Mouse (Mus musculus) adrenal gland, postnatal 36 days (tissue): ENCODE data around the gene Pld2. TPM values are rescaled to one million over a fixed set of nuclear protein-coding genes. Genes with fewer than 3 reads are reported as not detected.
A peak's percentile ranks its signal among the peaks of the same experiment; 100 is the strongest.
"Not testable (repeated sequence)": the region's sequence is repeated elsewhere in the genome, so short reads cannot be mapped to it uniquely, and the experiment has no call there.

Source experiments
- DNase-seq, 2 experiments: peaks; one replicate each; pipeline ENCODE4 v3.0.0; 2021; ENCODE audit warnings: mixed read lengths in 1 of 2
- total RNA-seq, 2 experiments: library from RNA; stranded (reverse); gene quantifications; 2 replicates each; pipeline ENCODE4 v1.2.3; 2021

Gene Pld2
- total RNA-seq, 2 experiments from 2014 or later: 8.1 to 8.6 TPM

DNA sequence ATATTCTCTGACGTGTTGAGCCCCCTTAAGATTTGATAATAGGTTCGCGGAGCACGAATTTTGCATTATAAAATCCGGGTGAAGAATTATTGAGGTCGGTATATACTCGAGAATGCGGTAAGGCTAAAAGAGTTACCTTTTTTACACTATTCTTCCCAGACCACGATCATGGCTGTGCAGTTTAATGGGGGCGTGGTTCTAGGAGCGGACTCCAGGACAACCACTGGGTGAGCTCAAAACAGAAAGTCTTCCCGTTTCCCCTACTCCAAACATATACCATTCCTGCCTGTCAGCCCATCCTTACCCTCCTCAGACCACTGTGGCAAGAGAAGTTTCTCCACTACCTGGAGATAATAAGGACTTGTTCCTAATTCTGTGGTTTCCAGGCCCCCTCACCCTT lies 14.1 kb upstream of the Pld2 start:
- DNase-seq: no peak

DNA sequence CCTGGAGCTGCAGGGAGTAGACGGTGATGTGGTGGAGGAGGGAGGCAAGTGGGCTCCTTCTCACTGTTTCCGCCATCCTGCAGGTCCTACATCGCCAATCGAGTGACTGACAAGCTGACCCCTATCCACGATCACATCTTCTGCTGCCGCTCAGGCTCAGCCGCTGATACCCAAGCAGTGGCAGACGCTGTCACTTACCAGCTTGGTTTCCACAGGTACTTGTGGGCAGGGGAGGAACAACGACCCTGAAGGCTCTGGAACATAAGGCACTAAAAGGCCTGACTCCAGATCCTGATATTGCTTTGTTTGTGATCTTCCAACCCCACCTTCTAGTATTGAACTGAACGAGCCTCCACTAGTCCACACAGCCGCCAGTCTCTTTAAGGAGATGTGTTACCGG lies 13.7 kb upstream of the Pld2 start:
- DNase-seq: no peak

DNA sequence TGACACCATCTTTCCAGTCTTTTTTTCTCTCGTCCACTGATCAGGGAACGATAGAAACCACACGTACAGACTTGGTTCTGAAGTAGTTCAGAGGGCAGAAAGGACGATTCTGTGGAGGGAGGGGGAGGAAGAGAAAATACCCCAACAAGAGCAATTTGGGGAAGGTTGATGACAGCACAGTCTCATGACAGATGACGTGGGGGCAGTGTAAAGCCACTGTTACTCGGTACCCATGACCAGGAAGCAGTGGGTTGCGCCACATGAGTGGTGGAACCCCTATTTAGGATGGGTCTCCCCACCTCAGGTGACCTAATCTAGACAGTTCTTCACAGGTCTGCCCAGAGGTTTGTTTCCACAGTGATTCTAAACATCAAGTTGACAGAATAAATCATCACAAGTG lies 11.3 kb upstream of the Pld2 start:
- no peak for DNase-seq

DNA sequence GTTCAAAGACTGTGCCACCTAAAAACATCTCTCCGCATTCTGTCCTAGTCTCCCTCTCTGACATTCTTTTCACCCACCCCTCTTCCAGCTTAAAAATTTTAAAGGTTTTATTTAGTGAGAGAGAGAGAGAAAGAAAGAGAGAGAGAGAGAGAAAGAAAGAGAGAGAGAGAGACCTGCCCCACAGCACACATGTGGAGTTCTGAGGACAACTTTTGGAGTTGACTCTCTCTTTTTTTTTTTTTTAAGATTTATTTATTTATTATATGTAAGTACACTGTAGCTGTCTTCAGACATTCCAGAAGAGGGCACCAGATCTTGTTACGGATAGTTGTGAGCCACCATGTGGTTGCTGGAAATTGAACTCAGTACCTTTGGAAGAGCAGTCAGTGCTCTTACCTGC lies 8.8 kb upstream of the Pld2 start:
- not testable (repeated sequence) for DNase-seq

DNA sequence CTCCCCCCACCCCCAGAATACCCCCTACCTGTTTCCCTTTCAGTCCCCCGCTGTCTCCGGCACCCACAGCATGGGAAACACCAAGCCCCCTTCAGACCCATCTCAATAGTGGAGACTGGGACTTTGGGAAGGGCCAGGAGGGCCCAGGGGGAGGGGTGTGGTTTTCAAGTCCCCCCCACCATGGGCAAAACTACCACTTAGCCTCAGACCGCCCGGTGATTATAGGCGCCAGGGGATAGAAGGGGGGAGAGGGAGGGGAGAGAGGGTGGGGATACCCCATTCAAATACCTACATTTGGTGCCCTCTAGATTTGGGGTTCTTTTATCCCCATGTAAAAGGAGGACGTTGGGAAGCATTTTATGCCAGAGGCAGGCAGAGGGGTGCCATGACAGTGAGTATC lies 7.0 kb upstream of the Pld2 start, which contains the start of gene Gm40193:
Gene Gm40193 (minus strand): TSS at position 101 of the 400 bp plus-strand sequence.
- DNase-seq: no peak

DNA sequence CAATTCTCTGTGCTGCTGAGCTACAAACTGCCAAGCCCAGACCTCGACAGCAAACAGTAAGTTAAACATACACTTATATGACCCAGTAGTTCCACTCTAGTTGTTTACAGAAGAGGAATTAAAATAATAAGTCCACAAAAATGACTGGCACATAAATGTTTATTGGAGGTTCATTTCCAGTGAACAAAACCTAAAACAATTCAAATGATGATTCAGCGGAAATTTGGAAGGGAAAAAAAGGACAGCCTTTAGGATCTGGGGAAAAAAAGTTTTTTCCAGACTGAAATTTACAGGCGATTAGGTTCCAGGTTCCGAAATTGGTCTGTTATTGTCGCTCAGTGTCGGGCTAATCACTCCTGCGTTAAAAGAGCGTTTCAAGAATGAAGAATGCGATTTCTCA lies 441 bp upstream of the Pld2 start:
- no peak for DNase-seq

DNA sequence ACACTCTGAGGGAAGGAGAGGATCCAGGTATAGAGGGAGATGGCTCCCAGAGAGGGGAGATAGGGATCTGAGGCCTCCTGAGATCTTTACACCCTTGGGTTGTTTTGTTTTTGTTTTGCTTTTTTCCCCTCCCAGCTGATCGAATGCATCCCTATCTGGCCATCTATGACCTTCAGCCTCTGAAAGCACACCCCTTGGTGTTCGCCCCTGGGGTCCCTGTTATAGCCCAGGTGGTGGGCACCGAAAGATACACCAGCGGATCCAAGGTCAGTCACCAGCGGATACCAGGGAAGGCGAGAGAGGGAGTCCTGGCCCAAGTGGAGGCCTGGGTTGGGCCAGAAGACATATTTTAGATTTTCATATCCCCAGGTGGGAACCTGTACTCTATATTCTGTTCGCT lies 1.1 kb downstream of the Pld2 start:
- DNase-seq: no peak

DNA sequence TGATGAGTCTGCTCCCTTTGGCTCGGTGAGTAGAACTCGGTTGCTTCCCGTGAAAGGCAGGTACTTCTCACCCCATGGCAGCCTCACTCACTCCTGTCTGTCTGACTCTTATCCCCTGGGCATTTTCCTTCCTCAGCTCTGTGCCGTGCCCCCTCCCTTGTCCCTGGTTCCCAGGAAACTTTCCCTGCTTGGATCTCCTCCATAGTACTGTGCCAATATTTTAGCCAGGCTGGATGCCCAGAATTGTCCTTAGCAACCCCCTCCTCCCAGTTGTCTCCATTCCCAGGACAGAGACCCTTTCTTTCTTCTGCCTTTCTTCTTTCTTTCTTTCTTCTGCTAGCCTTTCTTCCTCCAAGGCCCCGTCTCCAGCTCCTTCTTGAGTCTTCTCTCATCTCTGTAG lies 1.6 kb downstream of the Pld2 start:
- no peak for DNase-seq

DNA sequence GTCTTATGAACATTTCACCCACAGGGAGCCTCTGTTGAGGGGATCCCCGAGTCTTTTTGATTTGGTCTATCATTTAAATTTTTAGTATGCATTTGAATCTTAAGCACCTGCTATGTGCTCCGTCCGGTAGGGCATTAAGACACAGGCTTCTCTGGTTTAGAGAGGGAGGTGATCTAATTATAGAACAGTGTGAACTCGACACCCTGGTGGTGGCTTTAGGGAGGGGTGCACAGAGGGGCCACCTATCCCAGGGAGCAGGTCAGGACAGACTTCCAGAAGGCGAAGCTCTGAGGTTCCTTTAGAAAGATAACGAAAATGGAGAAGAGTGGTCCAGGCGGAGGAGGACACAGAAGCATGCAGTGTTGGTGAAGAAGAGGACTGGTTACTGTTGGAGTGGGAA lies 4.6 kb downstream of the Pld2 start:
- no peak for DNase-seq

DNA sequence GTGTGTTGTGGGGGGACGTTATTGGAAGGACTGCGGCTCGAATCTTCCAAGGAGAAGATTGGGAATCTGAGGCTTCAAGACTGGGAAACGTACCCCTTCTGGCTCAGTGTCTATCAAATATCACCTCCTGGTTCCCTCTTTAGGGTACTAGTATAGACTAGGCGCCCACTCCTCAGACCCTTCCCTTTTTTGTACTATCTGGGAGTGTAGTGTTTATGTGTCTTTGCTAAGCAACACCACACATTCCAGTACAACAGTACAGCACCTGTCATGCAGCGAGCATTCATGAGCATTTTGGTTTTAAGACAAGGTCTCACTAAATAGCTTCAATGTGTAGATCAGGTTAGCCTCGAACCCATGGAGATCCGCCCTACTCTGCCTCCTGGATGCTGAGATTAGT lies 11.7 kb downstream of the Pld2 start:
- DNase-seq: no peak

DNA sequence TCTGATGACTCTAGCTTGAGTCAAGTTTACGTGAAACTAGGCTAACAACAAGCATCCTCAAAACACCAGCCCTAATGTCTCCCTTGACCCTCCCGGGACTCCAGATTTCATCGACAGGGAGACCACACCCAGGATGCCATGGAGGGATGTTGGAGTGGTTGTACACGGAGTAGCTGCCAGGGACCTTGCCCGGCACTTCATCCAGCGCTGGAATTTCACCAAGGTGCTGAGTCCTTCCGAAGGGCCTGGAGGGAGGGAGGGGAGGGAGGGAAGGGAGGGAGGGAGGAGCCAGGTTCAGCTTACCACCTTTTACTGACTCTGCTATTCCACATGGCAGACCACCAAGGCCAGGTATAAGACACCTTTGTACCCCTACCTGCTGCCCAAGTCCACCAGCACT lies 14.1 kb downstream of the Pld2 start:
- DNase-seq: no peak

DNA sequence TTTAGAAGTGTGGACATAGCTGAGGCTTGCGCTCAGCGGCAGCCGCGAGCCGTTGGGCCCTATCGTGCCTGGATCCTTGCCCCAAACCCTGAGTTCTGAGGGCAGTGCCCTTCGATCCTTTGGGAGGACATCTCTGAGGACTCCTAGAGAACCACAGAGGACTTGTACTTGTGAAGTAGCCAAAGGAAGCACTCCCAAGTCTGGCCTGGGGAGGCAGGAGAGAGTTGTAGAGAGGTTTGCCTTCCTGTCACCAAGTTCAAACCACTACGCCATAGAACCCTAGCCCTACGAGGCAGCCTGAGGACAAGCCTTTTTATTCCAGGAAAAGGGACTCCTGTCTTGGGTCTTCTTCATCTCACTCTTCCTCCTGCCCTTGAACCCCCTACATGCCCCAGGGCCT lies 17.7 kb downstream of the Pld2 start:
- no peak for DNase-seq

DNA sequence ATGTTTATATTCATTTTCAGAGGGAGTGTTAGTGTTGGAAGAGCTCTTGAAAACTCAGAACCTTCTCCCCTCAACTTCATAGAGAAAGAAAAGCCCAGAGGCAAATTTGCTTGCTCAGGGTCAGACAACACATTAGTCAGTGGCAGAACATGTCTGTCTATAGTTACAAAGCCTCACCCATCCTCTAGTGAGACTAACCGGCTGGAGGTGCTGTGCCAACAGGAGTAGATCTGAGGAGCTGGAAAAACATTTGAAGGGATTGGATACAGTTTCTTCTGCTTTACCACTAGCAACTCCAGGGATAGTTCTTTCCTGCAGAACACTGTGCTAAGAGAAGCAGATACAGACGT lies 22.0 kb downstream of the Pld2 start:
- no peak for DNase-seq

DNA sequence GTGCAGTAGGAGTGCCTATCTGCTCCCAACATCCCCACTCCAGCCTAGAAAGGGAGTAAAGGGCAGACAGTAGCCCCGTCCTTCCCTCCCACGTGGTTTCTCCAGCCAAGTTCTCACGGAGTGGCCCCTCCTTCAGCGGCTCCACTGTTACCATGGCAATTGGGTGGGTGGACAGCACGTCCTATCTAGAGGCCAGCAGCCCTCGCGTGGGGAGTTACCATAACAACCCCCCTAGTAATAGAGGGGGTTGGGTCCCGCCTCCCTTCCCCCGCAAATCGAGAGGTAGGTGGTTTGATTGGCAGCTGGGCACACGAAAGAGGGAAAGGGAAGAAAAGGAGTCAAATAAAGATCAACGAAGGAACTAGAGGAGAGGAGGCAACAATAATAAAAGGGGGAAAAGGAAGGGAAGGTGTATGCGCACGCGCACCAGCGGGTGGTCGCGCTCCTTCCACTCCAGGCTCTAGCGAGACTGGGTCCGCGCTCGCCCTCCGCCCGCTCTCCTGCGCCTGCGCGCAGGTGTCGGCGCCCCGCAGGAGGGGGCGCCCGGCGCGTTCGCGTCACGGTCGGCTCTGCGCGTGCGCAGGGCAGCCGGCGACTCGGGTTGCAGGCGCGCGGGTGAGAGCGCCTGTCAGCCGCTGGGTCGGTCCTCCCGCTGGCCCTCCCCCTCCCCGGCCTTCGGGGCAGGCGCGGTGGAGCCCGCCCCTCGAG lies 22.6 kb downstream of the Pld2 start, which contains the start of gene Mink1:
Gene Mink1 (plus strand): TSS at position 595 of the 708 bp plus-strand sequence.
- DNase-seq: peak; percentile 93 to 95

DNA sequence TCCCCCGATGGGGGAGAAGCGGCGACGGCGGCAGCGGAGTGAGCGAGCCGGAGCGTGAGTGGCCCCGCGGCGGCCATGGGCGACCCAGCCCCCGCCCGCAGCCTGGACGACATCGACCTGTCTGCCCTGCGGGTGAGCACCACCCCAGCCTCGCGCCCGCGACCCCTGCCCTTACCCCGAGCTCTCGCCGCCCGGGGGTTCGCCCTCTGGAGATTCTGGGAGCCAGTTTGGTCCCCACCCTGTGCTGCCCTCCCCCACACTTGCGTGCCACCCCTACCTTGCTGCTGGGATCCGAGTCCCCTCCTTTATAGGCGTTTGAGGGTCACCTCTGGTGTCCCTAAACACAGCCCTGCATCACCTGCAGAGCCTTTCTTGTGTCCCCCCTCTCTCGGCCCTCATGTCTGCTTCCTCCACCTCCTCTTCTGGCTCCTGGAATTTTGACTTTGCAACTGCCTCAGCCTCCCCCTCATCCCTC lies 23.2 kb downstream of the Pld2 start:
- no peak for DNase-seq

DNA sequence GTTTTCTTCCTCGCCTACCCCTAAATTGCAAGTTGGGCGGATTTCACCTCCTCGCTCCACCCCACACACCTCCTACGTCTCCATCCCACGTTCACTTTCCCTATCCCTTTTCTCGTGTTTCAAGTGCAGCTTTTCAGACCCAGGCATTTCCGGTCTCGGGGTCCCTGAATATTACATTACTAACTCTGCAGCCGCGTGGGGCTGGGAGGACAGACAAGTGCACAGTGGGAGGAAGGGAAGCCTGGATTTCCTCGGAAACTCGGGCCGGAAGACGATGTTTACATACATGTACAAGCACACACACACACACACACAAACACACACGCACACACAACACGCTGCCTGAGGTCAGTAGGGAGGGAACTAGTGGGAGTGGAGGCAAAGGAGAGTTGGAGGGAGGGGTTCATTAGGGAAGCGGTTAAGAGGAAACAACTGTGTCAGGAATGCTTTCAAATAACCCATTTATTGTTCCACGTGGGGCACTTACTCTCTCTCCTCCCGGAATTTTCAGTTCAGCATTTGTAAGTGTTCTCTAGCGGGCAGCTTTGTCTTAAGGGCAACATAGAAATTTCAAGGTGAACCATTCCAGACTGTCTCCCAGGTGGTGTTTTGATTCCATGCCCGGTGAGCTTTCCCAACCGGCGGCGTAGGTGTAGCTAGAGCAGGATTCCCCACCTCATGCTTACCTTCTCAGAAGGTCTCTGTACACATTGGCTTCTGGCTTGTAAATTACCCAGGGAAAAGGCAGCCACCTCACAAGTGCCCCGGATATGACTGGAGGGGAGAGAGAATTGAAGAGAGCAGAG lies 23.8 kb downstream of the Pld2 start:
- DNase-seq: peak in 1 of 2 experiments; percentile 25

DNA sequence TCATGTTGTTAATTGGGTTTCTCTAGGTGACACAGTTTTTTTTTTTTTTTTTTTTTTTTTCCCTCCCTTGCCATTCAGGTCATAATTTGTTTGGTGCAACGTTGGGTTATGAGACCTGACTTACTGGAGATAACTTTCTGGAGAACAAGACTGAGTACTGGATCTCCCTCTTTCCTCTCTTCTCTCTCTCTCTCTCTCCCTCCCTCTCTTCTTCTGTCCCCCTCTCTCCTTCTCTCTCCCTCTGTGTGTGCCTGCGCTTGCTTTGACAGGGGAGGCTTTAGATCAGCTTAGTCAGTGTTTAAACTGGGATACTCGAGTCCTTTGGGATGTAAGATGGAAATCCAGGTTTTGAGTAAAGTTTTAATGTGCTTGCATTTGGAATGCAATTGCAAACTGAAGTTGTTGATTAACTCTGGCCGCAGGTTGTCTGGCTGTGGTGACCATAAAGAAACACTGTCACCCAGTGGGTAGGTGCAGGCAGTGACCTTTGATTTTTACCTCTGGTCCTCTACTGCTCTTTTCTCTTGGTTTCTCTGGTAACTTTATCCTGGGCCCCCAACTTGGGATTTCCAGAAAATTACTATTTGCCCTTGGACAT lies 24.5 kb downstream of the Pld2 start:
- no peak for DNase-seq

DNA sequence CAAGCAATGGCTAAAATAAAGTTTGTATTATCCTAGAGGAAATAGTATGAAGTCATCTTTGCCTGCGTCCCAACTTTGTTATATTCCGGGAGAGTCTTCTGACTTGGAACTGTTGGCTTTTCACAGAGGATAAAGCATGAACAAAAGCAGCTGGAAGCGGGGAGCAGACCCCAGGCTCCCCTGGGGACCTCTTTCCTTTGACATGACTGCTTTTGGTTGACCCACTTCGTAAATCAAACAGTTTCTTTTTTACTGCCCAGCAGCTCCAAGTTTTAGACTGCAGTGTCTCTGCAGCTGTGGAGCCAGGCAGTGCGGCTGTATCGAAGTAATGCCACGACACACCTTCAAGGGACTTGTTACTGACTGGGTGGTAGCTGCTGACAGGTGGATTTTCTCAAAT lies 26.7 kb downstream of the Pld2 start:
- no peak for DNase-seq

DNA sequence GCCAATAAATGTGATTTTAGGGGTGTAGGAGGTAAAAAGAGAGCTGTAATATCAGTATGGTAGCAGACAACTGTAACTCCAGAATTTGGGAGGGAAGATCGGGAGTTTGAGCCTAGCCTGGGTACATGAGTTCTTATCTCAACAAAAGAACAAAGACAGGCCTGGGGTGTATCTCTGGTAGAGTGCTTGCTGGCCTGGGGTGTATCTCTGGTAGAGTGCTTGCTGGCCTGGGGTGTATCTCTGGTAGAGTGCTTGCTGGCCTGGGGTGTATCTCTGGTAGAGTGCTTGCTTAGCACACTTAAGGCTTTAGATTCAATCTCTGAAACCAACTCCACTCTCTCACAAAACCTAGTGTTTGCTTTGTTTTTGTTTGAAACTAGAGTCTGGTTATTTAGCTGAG lies 30.8 kb downstream of the Pld2 start:
- not testable (repeated sequence) for DNase-seq

DNA sequence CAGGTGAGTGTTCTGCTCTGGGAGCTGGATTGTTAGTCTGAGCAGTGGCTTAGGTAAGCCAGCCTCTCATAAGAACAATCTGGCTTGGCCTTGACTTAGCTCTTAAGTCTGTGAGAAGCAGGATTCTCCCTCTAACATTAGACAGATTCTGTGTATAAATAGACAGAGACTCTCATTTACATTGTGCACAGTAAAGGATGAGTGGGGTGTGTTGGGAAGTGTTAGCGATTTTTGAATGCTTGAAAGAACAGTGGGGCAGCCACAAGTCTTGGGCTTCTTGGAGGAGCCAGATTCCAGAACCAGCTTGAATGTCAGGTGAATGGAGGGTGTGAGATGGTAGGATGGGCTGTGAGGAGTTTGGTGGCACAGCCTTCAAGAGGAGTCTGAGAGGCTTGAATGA lies 31.8 kb downstream of the Pld2 start:
- no peak for DNase-seq

DNA sequence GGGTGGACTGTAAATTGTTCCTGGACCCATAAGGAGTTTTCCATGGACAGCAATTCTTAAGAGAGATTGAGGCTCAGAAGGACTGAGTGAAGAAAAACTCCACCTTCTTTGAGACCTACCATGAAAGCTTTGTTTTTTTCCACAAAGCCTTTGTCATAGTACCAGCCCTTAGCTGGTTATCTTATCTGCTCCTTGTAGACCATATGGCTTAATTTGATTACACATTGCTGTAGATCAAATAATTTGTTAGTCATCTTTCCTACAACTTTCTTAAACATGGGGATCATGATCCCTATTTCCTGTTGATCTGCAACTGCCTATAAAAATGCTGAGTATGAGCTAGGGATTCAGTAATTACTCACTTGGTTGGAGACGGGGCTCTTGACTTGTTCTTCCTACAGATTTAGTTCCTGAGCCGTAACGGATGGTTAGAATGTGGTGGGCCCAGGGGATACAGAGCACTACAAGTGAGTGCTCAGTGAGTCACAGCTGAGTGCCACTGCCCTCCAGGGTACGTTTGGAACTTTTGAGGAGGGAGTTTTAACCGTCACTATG lies 32.6 kb downstream of the Pld2 start:
- DNase-seq: no peak

DNA sequence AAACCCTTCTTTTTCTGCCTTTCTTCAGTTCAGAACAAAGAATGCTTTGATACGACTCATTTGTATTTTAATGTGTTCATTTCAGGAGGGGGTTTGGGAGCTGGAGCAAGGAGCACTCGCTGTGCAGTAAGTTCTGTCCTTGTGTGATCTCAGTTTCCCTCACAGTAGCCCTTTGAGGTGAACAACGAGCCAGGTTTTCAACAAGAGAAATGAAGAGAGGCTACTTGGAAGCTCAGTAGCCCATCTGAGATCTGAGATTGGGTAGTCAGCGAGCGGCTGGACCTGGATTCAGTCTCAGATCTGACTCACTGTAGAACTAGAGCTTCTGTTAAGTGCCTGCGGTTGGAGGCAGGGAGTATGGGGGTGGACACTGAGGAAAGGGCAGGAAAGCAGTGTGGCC lies 34.0 kb downstream of the Pld2 start:
- DNase-seq: no peak

DNA sequence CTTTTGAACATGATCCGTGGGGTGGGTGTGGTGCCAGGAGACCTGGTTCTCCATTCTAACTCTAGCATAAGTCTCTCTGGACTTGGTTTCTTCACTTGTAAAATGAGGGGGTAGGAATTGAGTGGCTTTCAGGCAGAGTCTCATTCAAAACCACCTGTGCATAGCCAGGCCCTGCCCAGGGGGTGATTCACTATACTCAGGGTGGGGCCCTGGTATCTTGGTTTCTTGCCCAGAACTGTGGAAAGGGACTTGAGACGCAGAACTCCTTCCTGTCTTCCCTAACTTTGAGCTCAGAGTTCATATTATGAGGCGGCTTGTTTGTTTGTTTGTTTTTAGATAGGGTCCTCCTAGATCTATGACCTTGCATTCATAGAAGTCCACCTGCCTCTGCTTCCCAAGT lies 37.3 kb downstream of the Pld2 start:
- no peak for DNase-seq
